Mouse (Mus musculus) heart, embryonic 10.5 days (tissue): Measurements from ENCODE around the gene Gns. TPM values are rescaled to one million over a fixed set of nuclear protein-coding genes. Genes with fewer than 3 reads are reported as not detected.

Experiments used
- DNase-seq: peaks from one replicate; pipeline ENCODE4 v3.0.0-alpha.2; 2017; ENCODE audit warnings: low spot score
- H3K27ac ChIP-seq: fragments of 300-500 bp; sonication (generic); 2 replicates; pipeline ENCODE4 v1.5.1; 2016; ENCODE audit warnings: mild to moderate bottlenecking
- H3K27me3 ChIP-seq: fragments of 300-500 bp; sonication (generic); 2 replicates; pipeline ENCODE4 v1.6.1; 2016; ENCODE audit warnings: mild to moderate bottlenecking; ENCODE audit not compliant: poor library complexity, insufficient read depth, severe bottlenecking
- H3K36me3 ChIP-seq: fragments of 300-500 bp; sonication (generic); 2 replicates; pipeline ENCODE4 v1.6.1; 2016; ENCODE audit warnings: mild to moderate bottlenecking, moderate library complexity
- H3K4me1 ChIP-seq: fragments of 300-500 bp; sonication (generic); 2 replicates; pipeline ENCODE4 v1.6.1; 2016; ENCODE audit warnings: mild to moderate bottlenecking
- H3K4me3 ChIP-seq: fragments of 300-500 bp; sonication (generic); 2 replicates; pipeline ENCODE4 v1.5.1; 2016; ENCODE audit warnings: mild to moderate bottlenecking, moderate library complexity
- H3K9me3 ChIP-seq: fragments of 300-500 bp; sonication (generic); 2 replicates; pipeline ENCODE4 v1.6.1; 2016; ENCODE audit warnings: mild to moderate bottlenecking, moderate library complexity
- WGBS: fragments of 180-500 bp; shearing (Covaris S2); methylation state at CpG from one replicate; pipeline ENCODE4 v1.1.7; 2016; 5-methylcytosine and 5-hydroxymethylcytosine counted together
- polyA plus RNA-seq: library from polyadenylated mRNA; unstranded; fragments of >200 nt; fragmentation: Nextera tagmentation; extraction: Ambion mirVana; gene quantifications from 2 replicates; pipeline ENCODE4 v1.2.1, GENCODE M21; 2016

Gene Gns
- polyA plus RNA-seq, 1 experiment from 2014 or later = 31.4 TPM

DNA sequence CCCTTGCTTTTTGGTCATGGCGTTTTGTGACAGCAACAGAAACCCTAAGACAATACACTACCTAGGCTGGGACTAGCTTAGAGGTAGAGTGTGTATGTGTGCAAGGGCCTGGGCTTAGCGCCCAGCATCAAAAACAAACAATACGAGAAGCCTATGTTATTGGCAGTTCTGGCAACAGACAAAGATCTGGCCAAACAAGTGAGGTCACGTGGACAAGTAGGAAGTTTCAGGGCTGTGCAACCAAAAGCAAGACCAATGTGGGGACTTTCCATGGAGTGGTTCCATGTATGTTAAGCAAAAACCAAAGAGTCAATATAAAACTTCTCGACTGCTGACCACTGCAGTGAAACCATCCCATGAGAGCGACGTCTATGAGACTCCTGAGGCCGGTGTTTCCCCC is 80.9 kb downstream of the Gns start:
- no peaks in the 10 kb centered on the region for H3K9me3 ChIP-seq
- H3K27ac ChIP-seq = 0 out of 2 replicates have a peak overlapping the region, but pooled peaks have one; percentile 57
- DNase-seq = no peak
- no peak overlapping the region for H3K4me3 ChIP-seq
- no peaks in the 10 kb centered on the region for H3K27me3 ChIP-seq
- WGBS = 86% methylated on average over 8 of the region's 8 CpGs
- H3K4me1 ChIP-seq = peaks cover 61% of the 10 kb centered on the region
- H3K36me3 ChIP-seq = no peaks in the 10 kb centered on the region

Other genes with a start within 250 kb of the Gns start
- 1.3 and 1.9 TPM in 2 replicates for gene Tbc1d30, start 13.8 kb upstream of the Gns start, polyA plus RNA-seq
- 19.6 and 21.1 TPM in 2 replicates for gene Rassf3, start 111.3 kb downstream of the Gns start, polyA plus RNA-seq
- 28.1 and 31.4 TPM in 2 replicates for gene Tbk1, start 221.7 kb downstream of the Gns start, polyA plus RNA-seq